Mouse (Mus musculus) ES-E14 (cell line): ENCODE data around the gene Fancd2.

Experiments used
- CHD2 ChIP-seq: IDR thresholded peaks from 2 replicates; pipeline ENCODE4 v1.6.1; 2014; ENCODE audit warnings: mild to moderate bottlenecking, low read depth, low read length, inconsistent platforms
- ZC3H11A ChIP-seq: IDR thresholded peaks from 2 replicates; pipeline ENCODE4 v1.6.1; 2012; ENCODE audit warnings: low read depth, mild to moderate bottlenecking, inconsistent platforms, low read length, borderline replicate concordance

DNA sequence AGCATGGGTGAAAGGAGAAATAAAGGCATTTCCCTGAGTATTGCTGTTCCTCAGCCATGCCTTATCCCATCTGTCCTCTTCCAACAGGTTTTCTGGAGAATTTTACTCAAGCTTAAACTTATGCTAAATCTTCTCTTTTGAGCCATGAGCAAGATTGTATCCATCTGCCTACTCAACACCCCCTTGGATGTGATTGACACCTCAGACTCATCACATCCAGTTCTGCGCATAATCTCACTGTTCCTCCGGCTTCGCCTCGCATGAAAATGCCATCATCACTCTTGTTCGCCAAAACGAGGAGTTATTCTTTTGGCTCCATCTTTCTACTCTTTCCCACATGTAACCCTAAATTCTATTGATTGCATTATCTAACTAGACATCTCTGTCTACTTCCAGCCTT lies 44.6 kb downstream of the Fancd2 start:
- TF ChIP-seq ZC3H11A (no peak), CHD2 (no peak)
